Mouse (Mus musculus): ENCODE results near the gene Taf9. TPM values are rescaled to one million over a fixed set of nuclear protein-coding genes. Genes with fewer than 3 reads are reported as not detected.
A peak's percentile ranks its signal among the peaks of the same experiment; 100 is the strongest.

Taf9 gene
- polyA plus RNA-seq, 1 experiment from 2014 or later, result 27.3 TPM

DNA sequence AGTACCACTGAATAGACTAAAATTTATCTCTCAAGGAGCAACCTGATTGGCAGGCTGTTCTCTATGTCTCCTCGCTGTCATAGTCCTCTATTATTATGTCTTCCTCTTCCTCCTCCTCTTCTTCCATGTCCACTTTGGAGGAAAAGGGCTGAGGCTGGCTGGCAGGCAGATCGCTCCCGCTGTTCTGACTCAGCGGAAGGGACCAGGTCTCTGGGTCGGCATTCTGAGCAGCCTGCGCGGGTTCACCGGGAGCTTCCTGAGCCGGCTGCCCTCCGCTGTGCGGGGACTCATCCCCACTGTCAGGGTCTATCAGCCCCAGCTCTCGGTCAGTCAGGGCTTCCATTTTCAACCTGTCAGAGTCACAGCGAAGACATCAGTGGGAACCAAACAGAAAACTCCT, 33.8 kb upstream of the Taf9 start:
- Histone ChIP-seq H3K36me3 (peaks cover 45% of the 10 kb centered on the region), H3K4me2 (no peak overlapping the region), H3K27ac (no peak overlapping the region), H3K27me3 (peaks cover 22% of the 10 kb centered on the region), H3K9ac (replicated peaks) (no peak overlapping the region), H3K9me3 (no peaks in the 10 kb centered on the region), H3K4me1 (replicated peaks) (peaks cover 8% of the 10 kb centered on the region; the same call in 1 of the 2 replicates), H3K4me3 (replicated peaks) (no peak overlapping the region)
- 80% methylated on average over 13 of the region's 13 CpGs for WGBS
- no peak for ATAC-seq (ENCODE audit: insufficient number of reproducible peaks, insufficient read depth, low FRiP score, low TSS enrichment, low read depth)

DNA sequence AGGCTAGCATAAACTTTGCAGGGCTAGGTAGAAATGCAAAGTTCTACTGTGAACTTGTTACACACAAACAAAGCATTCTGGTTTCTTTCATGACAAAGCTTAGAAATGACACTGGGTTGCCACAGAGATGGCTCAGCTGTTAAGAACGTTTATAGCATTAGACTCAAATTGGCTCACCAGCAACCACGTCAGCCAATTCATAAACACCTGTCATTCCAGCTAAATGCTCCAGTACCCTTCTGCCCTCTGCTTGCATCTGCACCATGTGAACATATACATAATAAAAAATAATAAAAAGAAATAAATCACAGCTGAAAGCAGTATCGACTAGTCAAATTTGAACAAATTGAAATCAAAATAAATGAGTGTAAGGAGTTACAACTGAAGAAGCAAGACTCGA, 29.1 kb upstream of the Taf9 start:
- WGBS, result 84% methylated on average over 4 of the region's 4 CpGs
- ATAC-seq (ENCODE audit: insufficient number of reproducible peaks, insufficient read depth, low FRiP score, low TSS enrichment, low read depth), result no peak

DNA sequence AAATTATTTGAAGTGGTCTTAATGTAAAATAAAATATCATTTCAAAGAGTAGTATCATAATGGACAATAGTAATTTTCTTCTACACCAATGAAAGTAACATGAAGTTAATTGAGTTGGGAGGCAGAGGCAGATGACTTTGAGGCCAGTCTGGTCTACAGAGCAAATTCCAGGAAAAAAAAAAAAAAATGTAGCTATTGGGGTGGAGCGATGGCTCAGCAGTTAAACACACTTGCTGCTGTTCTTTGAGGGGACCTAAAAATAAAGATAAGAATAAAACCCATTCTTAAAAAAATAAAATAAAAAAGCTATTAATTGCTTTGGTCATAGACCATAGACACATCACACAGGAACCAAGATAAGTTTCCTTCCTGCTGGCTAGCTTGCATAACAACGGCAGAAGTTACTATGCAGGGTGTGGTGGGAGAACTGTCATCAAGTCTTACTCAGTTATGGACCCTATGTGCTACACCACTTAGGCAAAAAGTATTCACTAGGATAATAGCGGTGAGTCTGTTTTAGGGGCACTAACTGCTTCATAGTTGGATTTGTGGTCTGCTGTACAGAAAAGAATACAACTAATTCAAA, 17.2 kb upstream of the Taf9 start:
- Histone ChIP-seq H3K27me3 (no peaks in the 10 kb centered on the region), H3K36me3 (peaks cover 81% of the 10 kb centered on the region), H3K4me1 (replicated peaks) (no peaks in the 10 kb centered on the region), H3K27ac (no peak overlapping the region), H3K9ac (replicated peaks) (no peak overlapping the region), H3K9me3 (no peaks in the 10 kb centered on the region), H3K4me3 (replicated peaks) (no peak overlapping the region), H3K4me2 (no peak overlapping the region)
- no peak for ATAC-seq (ENCODE audit: insufficient number of reproducible peaks, insufficient read depth, low FRiP score, low TSS enrichment, low read depth)
- 94% methylated on average over 3 of the region's 3 CpGs for WGBS

More for the DNA sequence above, 29.1 kb upstream of the Taf9 start:
- H3K9ac ChIP-seq (replicated peaks), result no peak overlapping the region
- peaks cover 82% of the 10 kb centered on the region for H3K36me3 ChIP-seq
- no peak overlapping the region for H3K4me3 ChIP-seq (replicated peaks)
- H3K4me1 ChIP-seq (replicated peaks), result no peaks in the 10 kb centered on the region
- peaks cover 6% of the 10 kb centered on the region for H3K27me3 ChIP-seq
- H3K27ac ChIP-seq, result no peak overlapping the region
- no peak overlapping the region for H3K4me2 ChIP-seq
- no peaks in the 10 kb centered on the region for H3K9me3 ChIP-seq

DNA sequence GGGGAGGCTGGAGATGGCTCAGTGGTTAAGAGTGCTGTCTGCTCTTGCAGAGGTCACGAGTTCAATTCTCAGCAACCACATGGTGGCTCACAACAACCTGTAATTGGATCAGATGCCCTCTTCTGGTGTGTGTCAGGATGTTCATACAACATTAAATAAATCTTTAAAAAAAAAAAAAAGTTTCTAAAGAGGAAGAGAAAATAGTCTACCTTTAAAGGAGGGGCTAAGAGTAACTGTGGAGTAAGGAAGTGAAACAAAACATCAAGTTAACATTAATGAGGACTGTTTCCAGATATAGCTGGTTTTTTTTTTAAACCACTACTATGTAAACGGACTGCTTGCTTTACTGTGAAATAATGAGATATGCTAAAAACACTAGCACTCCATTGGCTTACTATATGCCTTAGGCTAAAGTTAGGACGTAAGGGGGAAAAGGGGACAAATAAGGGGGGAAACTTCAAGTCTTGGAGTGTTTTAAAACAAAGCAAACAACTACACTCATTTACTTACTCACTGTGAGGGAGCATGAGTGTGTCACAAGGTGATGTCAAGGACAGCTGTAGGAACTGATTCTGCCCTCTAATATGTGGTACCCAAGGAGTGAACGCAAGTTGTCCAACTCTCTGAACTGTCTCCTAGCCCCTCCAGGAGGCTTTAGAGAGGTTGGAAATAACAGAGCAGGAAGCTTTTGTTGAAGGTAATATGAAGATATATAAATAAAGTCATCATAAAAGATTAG, 8.7 kb upstream of the Taf9 start:
- no peak overlapping the region for H3K4me3 ChIP-seq (replicated peaks)
- no peak for ATAC-seq (ENCODE audit: insufficient number of reproducible peaks, insufficient read depth, low FRiP score, low TSS enrichment, low read depth)
- no peaks in the 10 kb centered on the region for H3K27me3 ChIP-seq
- H3K9me3 ChIP-seq, result no peaks in the 10 kb centered on the region
- no peak overlapping the region for H3K27ac ChIP-seq
- no peak overlapping the region for H3K4me2 ChIP-seq
- no peaks in the 10 kb centered on the region for H3K4me1 ChIP-seq (replicated peaks)
- WGBS, result 96% methylated on average over 4 of the region's 4 CpGs
- H3K36me3 ChIP-seq, result peaks cover 93% of the 10 kb centered on the region
- no peak overlapping the region for H3K9ac ChIP-seq (replicated peaks)

DNA sequence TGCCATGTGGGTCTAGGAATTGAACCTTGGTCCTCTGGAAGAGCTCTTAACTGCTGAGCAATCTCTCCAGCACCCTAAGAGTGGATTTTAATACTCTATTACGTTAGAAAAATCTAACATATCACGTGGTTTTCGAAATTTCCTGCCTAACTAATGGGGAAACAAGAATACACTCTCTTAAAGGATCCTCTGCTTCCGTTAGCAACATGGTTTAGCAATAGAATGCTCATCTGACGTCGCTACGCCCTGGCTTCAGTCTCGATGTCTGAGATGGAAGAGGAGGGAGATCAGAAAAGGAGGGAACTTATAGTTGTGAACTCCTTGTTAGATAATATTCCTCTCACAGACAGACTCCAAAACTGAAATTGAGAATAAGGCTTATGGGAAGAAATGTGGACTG, 3.2 kb upstream of the Taf9 start:
- no peak overlapping the region for H3K27ac ChIP-seq
- 96% methylated on average over 8 of the region's 8 CpGs for WGBS
- H3K27me3 ChIP-seq, result no peaks in the 10 kb centered on the region
- H3K36me3 ChIP-seq, result peaks cover 47% of the 10 kb centered on the region
- H3K4me2 ChIP-seq, result no peak overlapping the region
- no peak overlapping the region for H3K9ac ChIP-seq (replicated peaks)
- no peak overlapping the region for H3K4me3 ChIP-seq (replicated peaks)
- no peaks in the 10 kb centered on the region for H3K9me3 ChIP-seq
- peaks cover 8% of the 10 kb centered on the region for H3K4me1 ChIP-seq (replicated peaks)
- no peak for ATAC-seq (ENCODE audit: insufficient number of reproducible peaks, insufficient read depth, low FRiP score, low TSS enrichment, low read depth)

DNA sequence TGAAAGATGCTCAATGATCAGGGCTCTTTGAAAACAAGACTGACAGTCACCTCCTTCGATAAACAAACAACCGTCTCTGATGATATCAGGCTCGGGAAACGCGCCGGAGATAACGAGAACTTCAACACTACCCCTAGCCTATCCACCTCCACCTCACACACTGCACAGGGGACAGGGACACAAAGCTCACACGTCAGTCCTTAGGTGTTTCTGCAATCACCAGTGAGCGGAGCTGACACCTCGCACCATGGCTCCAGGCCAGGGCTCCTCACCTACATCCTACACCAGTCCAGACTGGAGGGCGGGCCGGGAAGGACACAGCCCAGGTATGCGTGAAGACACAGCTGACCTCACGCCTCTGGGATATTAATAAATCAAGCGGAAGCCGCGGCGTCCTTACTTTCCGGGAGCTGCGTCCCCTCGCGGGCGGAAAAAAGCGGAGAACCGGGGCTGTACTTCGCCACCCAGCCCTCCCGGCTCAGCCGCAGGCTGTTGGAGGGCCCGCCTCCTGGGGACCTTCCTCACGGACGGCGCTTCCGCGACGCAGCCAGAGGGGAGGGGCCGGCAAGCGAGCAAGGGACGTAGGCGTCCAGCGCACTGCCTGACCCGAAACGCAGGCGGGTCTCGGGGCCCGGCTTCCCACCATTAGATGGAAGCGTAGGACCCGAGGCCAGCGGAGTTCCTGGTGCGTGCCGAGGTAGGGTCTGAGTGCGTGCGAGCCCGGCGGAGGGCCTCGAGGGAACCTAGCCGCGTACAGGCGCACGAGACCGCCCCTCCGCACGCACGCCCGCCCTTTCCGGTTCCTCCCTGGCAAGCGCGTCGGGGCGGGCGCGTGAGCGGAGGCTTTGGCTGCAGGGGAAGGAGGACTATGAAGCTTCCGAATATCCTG, 585 bp upstream of the Taf9 start, which contains the start of the genes Ak6 and Rad17:
Ak6 (plus strand) TSS at position 430 of the 889 bp plus-strand sequence.
Rad17 (minus strand) TSS at position 502 of the 889 bp plus-strand sequence.
- Histone ChIP-seq H3K4me1 (replicated peaks) (peaks cover 8% of the 10 kb centered on the region), H3K4me3 (replicated peaks) (peak within 1 kb of the TSS; percentile 90), H3K36me3 (peaks cover 36% of the 10 kb centered on the region), H3K27ac (peak within 1 kb of the TSS; percentile 95), H3K9me3 (no peaks in the 10 kb centered on the region), H3K9ac (replicated peaks) (peak within 1 kb of the TSS; percentile 91), H3K27me3 (no peaks in the 10 kb centered on the region), H3K4me2 (peak within 1 kb of the TSS; percentile 87)
- under 1% methylated on average over 72 of the region's 73 CpGs for WGBS
- peak; percentile 97 for ATAC-seq (ENCODE audit: insufficient number of reproducible peaks, insufficient read depth, low FRiP score, low TSS enrichment, low read depth)

DNA sequence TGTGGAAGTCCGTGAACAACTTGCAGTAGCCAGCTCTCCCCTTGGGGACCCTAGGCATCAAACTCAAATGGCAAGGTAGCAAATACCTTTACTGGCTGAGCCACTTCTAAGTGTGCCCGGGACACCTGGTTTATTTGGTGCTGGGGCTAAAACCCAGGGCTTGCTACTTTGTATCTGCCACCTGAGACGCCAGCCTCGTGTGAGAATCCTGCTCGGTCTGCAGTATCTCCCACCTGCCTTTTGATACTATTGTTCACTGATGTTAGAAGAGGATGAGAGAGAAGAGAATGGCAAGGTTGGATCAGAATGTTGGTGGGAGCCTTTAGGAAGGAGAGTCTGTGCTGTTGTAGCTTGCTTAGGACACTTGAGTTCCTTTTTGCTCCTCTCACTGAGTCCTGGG, 6.7 kb downstream of the Taf9 start:
- 93% methylated on average over 5 of the region's 5 CpGs for WGBS
- no peak for ATAC-seq (ENCODE audit: insufficient number of reproducible peaks, insufficient read depth, low FRiP score, low TSS enrichment, low read depth)
- Histone ChIP-seq H3K27ac (no peak overlapping the region), H3K4me2 (no peak overlapping the region), H3K36me3 (peaks cover 28% of the 10 kb centered on the region; the same call in 1 of the 2 replicates), H3K27me3 (no peaks in the 10 kb centered on the region), H3K4me1 (replicated peaks) (no peaks in the 10 kb centered on the region), H3K9me3 (no peaks in the 10 kb centered on the region), H3K9ac (replicated peaks) (no peak overlapping the region), H3K4me3 (replicated peaks) (no peak overlapping the region)

DNA sequence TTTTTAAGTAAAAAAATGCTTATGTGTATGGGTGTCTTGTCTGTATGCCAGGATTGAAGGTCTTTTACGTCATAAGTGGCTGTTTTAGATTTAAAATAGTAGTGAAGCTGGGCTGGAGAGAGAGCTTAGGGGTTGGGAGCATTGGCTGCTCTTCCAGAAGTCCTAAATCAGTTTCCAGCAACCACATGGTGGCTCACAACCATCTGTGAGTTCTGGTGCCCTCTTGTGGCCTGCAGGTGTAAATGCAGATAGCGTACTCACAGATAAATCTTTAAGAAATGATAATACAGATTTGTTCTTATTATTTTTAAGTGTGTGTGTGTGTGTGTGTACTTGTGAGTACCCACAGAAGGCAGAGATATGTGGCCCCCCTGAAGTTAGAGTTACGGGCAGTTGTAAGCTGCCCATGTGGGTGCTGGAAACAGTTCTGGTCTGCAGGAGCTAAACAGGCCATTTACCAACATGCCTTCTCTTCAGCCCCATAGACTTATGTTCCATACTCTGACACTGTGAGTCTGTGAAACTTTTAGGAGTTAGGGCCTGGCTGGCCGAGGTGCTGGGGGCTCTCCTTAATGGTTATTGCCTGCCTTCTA, 8.6 kb downstream of the Taf9 start:
- no peak overlapping the region for H3K4me2 ChIP-seq
- H3K4me3 ChIP-seq (replicated peaks), result no peak overlapping the region
- H3K9me3 ChIP-seq, result no peaks in the 10 kb centered on the region
- H3K4me1 ChIP-seq (replicated peaks), result no peaks in the 10 kb centered on the region
- no peak overlapping the region for H3K27ac ChIP-seq
- peaks cover 31% of the 10 kb centered on the region; the same call in 1 of the 2 replicates for H3K36me3 ChIP-seq
- no peaks in the 10 kb centered on the region for H3K27me3 ChIP-seq
- no peak for ATAC-seq (ENCODE audit: insufficient number of reproducible peaks, insufficient read depth, low FRiP score, low TSS enrichment, low read depth)
- WGBS, result 45% methylated on average over 4 of the region's 4 CpGs
- no peak overlapping the region for H3K9ac ChIP-seq (replicated peaks)

DNA sequence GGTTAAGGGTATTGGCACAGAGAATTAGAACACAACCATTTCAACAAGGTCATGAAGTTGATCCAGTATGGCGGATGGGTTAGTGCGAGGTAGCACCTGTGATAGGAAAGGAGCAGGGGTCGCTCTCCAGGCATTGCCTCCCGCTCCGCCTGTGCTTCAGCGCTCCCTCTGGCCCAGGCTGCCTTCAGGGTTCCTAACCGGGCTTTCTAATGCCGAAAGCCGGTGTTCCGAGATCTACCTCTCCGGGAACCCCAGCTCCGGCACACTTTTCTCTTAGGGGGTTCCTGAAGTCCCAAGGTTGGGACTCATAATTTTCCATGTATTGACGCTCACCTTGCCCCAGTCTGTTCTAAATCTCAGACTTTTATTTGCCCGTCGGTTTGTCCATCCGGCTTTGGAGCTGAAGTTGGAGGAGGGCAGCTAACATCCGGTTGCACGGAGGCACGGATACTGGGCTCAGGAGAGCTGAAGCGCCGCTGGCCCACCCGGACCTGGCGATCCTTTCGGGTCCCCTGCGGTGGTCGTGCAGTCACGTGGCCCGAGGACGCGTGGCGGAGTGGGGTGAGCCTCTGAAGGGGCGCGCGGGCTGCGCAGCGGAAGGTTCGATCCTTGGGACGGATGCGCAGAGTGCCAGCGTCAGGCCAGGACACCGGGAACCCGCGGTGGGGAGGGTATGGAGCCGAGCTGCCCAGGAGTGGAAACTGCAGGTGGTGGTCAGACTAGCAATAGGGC, 18.1 kb downstream of the Taf9 start, which contains the start of gene Ccdc125:
Ccdc125 (plus strand) TSS at position 427 of the 732 bp plus-strand sequence.
- Histone ChIP-seq H3K4me3 (replicated peaks) (peak within 1 kb of the TSS; percentile 62), H3K9me3 (no peaks in the 10 kb centered on the region), H3K27me3 (no peaks in the 10 kb centered on the region), H3K9ac (replicated peaks) (peak within 1 kb of the TSS; percentile 76), H3K4me2 (peak within 1 kb of the TSS; percentile 82), H3K36me3 (peaks cover 20% of the 10 kb centered on the region), H3K4me1 (replicated peaks) (peaks cover 5% of the 10 kb centered on the region; the same call in 1 of the 2 replicates), H3K27ac (no peak within 1 kb of the TSS; the same call in 1 of the 2 replicates)
- peak; percentile 63 for ATAC-seq (ENCODE audit: insufficient number of reproducible peaks, insufficient read depth, low FRiP score, low TSS enrichment, low read depth)
- WGBS, result under 1% methylated on average over 44 of the region's 44 CpGs

DNA sequence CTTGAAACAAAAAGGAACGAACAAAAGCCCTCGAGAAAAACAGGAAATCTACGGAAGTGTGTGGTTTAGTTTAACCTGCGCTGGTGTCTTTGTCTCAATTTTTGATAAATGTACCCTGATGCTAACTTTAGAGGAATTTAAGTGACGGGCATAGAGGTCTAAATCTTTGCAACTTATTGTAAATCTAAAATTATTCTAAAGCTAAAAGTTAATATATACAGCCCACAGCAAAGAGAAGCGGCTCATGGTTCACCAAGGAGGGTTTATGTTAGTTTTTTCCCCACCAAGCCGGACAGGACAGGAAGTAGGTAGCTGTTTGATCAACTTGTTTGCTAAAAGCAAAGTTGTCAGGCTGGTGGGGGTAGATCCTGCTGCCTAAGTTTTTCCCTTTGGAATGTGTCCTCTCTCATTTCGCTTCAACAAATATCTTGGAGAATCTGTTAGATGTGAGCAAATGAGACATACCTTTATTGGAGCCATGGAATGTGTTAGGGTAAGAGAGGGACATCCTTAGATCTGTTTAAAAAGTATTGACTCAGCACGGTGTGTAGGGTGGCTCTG, 18.9 kb downstream of the Taf9 start:
- 60% methylated on average over 9 of the region's 9 CpGs for WGBS

More for the DNA sequence above, 18.9 kb downstream of the Taf9 start:
- Histone ChIP-seq H3K4me1 (replicated peaks) (peaks cover 5% of the 10 kb centered on the region; the same call in 1 of the 2 replicates), H3K4me3 (replicated peaks) (peak overlapping the region; percentile 62), H3K9me3 (no peaks in the 10 kb centered on the region), H3K27ac (no peak overlapping the region), H3K36me3 (peaks cover 17% of the 10 kb centered on the region), H3K9ac (replicated peaks) (peak overlapping the region; percentile 76; the same call in 1 of the 2 replicates), H3K27me3 (no peaks in the 10 kb centered on the region), H3K4me2 (peak overlapping the region; percentile 82)
- ATAC-seq (ENCODE audit: insufficient number of reproducible peaks, insufficient read depth, low FRiP score, low TSS enrichment, low read depth), result no peak
